Mouse (Mus musculus) spleen, adult 2 months (tissue): Measurements from ENCODE around the gene Gpr176. TPM values are rescaled to one million over a fixed set of nuclear protein-coding genes. Genes with fewer than 3 reads are reported as not detected.
A peak's percentile ranks its signal among the peaks of the same experiment; 100 is the strongest.

Experiments used
- DNase-seq, 2 experiments: peaks; one replicate each; pipeline versions ENCODE4 v3.0.0 to v3.0.0-alpha.2; 2012 to 2021; ENCODE audit warnings: low spot score in 2 of 2, low read depth in 1 of 2
- H3K27ac ChIP-seq: fragments of 200-500 bp; 2 replicates; pipeline ENCODE4 v1.5.1; 2012; ENCODE audit warnings: low read length, inconsistent platforms; ENCODE audit not compliant: insufficient read depth
- H3K27me3 ChIP-seq: fragments of 200-500 bp; 2 replicates; pipeline ENCODE4 v1.6.1; 2012; ENCODE audit warnings: mild to moderate bottlenecking, moderate library complexity, low read length, inconsistent platforms; ENCODE audit not compliant: control insufficient read depth, insufficient read depth
- H3K36me3 ChIP-seq: fragments of 200-500 bp; 2 replicates; pipeline ENCODE4 v1.6.1; 2012; ENCODE audit warnings: mild to moderate bottlenecking, low read length, inconsistent platforms; ENCODE audit not compliant: control insufficient read depth, insufficient read depth
- H3K4me1 ChIP-seq: fragments of 200-500 bp; 2 replicates; pipeline ENCODE4 v1.6.1; 2011; ENCODE audit warnings: inconsistent platforms; ENCODE audit not compliant: control insufficient read depth, insufficient read depth, insufficient read length
- H3K4me3 ChIP-seq: fragments of 200-500 bp; 2 replicates; pipeline ENCODE4 v1.5.1; 2011; ENCODE audit warnings: mild to moderate bottlenecking, inconsistent platforms; ENCODE audit not compliant: insufficient read depth, insufficient read length; ENCODE audit errors: extremely low read depth
- CTCF ChIP-seq: fragments of 200-500 bp; IDR thresholded peaks from 2 replicates; pipeline ENCODE4 v1.5.1; 2011; ENCODE audit warnings: mild to moderate bottlenecking, inconsistent platforms; ENCODE audit not compliant: insufficient read depth, insufficient read length, insufficient replicate concordance; ENCODE audit errors: extremely low read depth
- POLR2A ChIP-seq: fragments of 200-500 bp; IDR thresholded peaks from 2 replicates; pipeline ENCODE4 v1.6.1; 2011; ENCODE audit warnings: low read depth, low read length, inconsistent platforms
- WGBS: fragments of 180-500 bp; shearing (Covaris S2); methylation state at CpG from one replicate; pipeline ENCODE4 v1.1.7; 2018; 5-methylcytosine and 5-hydroxymethylcytosine counted together
- polyA plus RNA-seq: library from polyadenylated mRNA; depleted of rRNA; stranded (reverse); fragments of >200 nt; gene quantifications from 2 replicates; pipeline ENCODE4 v1.2.3, GENCODE M21; 2012

The Gpr176 gene
- polyA plus RNA-seq, 1 experiment: 1.3 TPM

DNA sequence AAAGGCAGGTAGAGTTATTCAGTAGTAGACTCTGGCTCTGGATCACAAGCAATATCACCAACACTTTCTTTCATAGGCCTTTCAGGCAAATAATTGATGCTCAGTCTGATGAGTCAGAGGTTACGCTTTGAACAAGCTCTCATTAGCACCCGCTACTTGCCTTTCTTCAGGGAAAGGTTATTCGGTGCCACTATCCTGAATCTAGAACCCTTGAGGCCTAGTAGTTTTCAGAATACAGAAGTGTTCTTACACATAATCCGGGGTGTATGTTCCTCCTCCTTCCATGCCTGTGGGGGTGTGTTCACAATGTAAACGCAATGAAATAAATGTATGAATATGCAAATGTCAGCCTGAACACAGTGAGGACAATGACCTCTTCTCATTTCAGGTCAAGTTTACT is 16.9 kb upstream of the Gpr176 start:
- DNase-seq: no peak
- Histone ChIP-seq H3K4me3 (no peak overlapping the region), H3K27me3 (no peaks in the 10 kb centered on the region), H3K27ac (no peak overlapping the region), H3K4me1 (no peaks in the 10 kb centered on the region; the same call in 1 of the 2 replicates), H3K36me3 (no peaks in the 10 kb centered on the region)
- 77% methylated on average over 5 of the region's 5 CpGs for WGBS
- TF ChIP-seq POLR2A (no peak), CTCF (no peak)

DNA sequence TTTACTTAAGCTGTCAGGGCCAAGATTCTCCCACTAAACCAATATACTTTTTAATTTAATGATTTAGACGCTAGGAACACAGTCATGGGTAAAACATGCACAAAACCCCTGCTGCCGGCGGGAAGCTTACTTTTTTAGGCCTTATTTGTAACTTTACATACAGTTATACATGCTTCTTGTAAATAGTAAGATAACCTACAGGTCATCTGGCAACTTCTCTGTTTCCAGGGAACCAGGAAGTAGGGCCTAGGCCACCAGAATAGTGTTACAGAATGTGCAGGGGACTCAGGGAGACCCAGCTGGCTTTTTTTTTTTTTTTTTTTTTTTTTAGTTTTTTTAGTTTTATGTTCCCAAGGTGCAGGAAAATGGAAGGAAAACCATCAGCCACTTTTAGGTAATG is 16.4 kb upstream of the Gpr176 start:
- DNase-seq: no peak

DNA sequence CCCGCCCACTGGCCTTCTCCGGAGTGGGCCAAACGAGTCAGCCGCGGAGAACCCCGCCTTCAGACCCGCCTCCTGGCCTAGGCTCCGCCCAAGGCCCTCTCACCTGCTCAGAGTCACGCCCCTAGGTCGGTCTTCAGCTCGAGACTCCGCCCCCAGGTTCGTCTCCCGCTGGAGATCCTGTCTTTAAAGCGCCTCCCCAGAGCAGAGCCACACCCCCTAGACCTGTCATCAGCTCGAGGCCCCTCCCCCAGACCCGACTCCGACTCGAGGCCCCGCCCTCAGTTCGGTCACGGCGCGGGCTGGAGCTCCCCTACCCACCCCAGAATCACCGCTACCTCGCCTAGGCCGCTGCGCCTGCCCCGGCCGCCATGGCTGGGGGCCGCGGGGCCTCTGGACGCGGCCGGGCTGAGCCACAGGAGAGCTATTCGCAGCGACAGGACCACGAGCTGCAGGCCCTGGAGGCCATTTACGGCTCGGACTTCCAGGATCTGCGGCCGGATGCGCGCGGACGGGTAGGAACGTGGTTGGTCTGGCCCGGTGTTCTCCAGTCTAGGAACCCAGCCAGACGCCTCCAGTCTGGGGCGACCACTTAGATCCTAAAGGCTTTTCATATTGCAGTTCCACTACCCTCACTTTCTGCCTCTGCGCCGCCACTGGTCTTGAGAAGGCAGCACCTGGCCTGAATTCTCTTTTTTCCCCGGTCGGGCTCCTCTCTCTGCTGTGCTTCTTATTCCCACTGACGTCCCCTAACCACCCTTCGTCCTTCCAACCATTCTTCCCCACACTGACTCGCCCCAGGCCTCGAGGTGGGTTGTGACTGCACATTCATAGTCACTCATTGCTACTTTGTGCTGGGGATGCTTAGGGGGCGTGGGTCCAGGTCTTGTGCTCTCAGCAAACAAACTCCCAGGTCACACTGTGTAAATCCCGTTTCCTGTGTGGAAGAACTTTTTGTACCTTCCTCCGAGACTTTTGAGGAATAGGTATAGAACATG is 15.4 kb upstream of the Gpr176 start, which contains the start of gene Eif2ak4:
TSS of gene Eif2ak4 (plus strand) at position 278 of the 995 bp plus-strand sequence.
- Histone ChIP-seq H3K27ac (peak within 1 kb of the TSS; percentile 78), H3K4me1 (no peaks in the 10 kb centered on the region; the same call in 1 of the 2 replicates), H3K27me3 (no peaks in the 10 kb centered on the region), H3K4me3 (peak within 1 kb of the TSS; percentile 92), H3K36me3 (no peaks in the 10 kb centered on the region)
- TF ChIP-seq POLR2A: 0 out of 2 replicates have a peak, but pooled peaks have one; percentile 15
- no peak for TF ChIP-seq CTCF
- peak; percentile 99 to 100 for DNase-seq
- under 1% methylated on average over 61 of the region's 61 CpGs for WGBS

More for the DNA sequence above, 16.4 kb upstream of the Gpr176 start:
- Histone ChIP-seq H3K4me3 (no peak overlapping the region), H3K27me3 (no peaks in the 10 kb centered on the region), H3K36me3 (no peaks in the 10 kb centered on the region), H3K27ac (no peak overlapping the region), H3K4me1 (no peaks in the 10 kb centered on the region; the same call in 1 of the 2 replicates)
- WGBS: 30% methylated on average over 3 of the region's 3 CpGs
- no peak for TF ChIP-seq CTCF
- TF ChIP-seq POLR2A: no peak

DNA sequence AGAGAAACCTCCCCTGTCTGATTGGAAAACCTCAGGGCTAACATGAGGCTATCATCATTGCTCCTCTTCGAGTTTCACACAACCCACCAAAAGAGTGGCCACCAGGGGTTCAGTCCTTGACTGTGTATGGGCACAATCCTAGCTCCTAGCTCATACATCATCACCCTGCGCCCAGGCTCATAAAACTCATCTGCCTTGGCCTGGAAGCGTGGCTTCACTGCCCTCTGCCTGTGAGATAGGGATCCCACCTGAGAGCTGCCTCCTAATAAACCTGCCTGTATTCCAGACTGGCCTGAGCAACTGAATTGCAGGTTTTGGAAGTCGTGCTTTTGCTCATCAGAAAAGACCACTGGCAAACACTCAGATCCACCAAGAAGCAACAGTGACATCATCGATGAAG is 10.2 kb upstream of the Gpr176 start:
- WGBS: 85% methylated on average over 5 of the region's 5 CpGs
- TF ChIP-seq POLR2A: no peak
- TF ChIP-seq CTCF: no peak

DNA sequence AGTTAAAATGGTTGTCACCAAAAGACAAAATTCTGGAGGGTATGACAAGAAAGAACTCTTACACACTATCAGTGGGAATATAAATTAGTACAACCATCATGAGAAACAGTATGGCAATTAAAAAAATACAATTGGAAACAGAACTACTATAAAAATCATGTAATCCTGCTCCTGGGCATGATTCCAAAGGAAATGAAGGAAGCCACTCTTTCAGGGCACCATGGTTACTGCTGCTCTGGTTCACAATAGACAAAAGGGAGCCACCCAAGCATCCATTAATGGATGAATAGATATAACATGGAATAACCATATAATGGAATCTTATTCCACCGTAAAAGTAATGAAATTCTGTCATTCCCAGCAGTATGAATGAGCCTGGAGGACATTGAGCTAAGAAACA is 6.5 kb upstream of the Gpr176 start:
- 88% methylated on average over 1 of the region's 1 CpGs for WGBS
- TF ChIP-seq CTCF (no peak), POLR2A (no peak)
- no peaks in the 10 kb centered on the region for H3K4me1 ChIP-seq
- DNase-seq: no peak
- H3K36me3 ChIP-seq: no peaks in the 10 kb centered on the region
- no peak overlapping the region for H3K27ac ChIP-seq
- no peaks in the 10 kb centered on the region for H3K27me3 ChIP-seq
- no peak overlapping the region for H3K4me3 ChIP-seq

More for the DNA sequence above, 10.2 kb upstream of the Gpr176 start:
- no peak for DNase-seq
- H3K36me3 ChIP-seq: no peaks in the 10 kb centered on the region
- no peak overlapping the region for H3K27ac ChIP-seq
- H3K27me3 ChIP-seq: no peaks in the 10 kb centered on the region
- no peak overlapping the region for H3K4me3 ChIP-seq
- H3K4me1 ChIP-seq: no peaks in the 10 kb centered on the region

DNA sequence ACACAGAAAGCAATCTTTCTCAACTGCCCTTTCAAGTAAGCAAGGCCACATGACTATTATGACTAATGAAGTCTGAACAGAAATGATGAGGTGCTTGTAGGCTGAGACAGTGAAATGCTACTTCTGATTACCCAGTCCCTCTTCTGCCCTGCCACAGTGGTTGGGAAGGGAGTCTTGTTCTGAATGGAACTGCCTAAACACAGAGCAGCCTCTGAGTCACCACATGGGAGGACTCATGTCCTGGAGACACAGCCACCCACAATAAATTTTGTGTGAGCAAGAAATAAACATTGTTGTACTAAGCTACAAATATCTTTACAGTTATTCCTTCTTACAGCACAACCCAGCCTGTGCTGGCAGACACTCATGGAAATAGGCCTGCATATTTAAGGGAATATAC is 2.7 kb upstream of the Gpr176 start:
- H3K4me1 ChIP-seq: peaks cover 8% of the 10 kb centered on the region
- H3K27me3 ChIP-seq: peaks cover 12% of the 10 kb centered on the region
- no peak overlapping the region for H3K27ac ChIP-seq
- H3K4me3 ChIP-seq: no peak overlapping the region
- no peak for DNase-seq
- TF ChIP-seq CTCF (no peak), POLR2A (no peak)
- H3K36me3 ChIP-seq: no peaks in the 10 kb centered on the region

DNA sequence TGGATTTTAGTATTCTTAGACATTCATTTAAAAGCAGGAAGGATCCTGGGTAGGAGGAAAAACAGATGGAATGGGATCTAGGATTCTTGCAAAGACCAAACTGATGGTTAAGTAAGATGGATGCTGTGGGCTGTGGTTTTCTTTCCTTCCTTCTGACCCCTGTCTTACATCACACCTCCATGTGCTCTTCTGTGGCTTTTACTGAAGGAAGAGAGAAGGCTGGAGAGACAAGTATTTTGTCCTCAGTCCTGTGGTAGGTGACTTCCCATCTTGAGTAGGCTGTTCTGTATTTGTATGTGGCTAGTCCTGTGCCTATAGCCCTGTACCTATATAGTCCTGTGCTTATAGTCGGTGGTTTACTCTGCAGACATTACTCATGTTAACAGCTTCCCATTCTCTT is 2.3 kb upstream of the Gpr176 start:
- peaks cover 8% of the 10 kb centered on the region for H3K4me1 ChIP-seq
- TF ChIP-seq POLR2A (no peak), CTCF (no peak)
- no peak overlapping the region for H3K27ac ChIP-seq
- DNase-seq: no peak
- 38% methylated on average over 1 of the region's 1 CpGs for WGBS
- H3K36me3 ChIP-seq: no peaks in the 10 kb centered on the region
- H3K4me3 ChIP-seq: no peak overlapping the region
- peaks cover 12% of the 10 kb centered on the region for H3K27me3 ChIP-seq
